Mouse (Mus musculus) bone marrow, adult 2 months (tissue): ENCODE results near the gene Kif5c. TPM values are rescaled to one million over a fixed set of nuclear protein-coding genes. Genes with fewer than 3 reads are reported as not detected.

Source experiments
- H3K27ac ChIP-seq: fragments of 200-500 bp; 2 replicates; pipeline ENCODE4 v1.5.1; 2012; ENCODE audit warnings: low read depth, mild to moderate bottlenecking, control low read depth, inconsistent platforms, low read length; ENCODE audit not compliant: control insufficient read depth, poor library complexity, insufficient read depth
- H3K4me1 ChIP-seq: fragments of 200-500 bp; 2 replicates; pipeline ENCODE4 v1.6.1; 2011; ENCODE audit warnings: low read length; ENCODE audit not compliant: control insufficient read depth, insufficient read depth
- H3K4me3 ChIP-seq: fragments of 200-500 bp; replicated peaks from 2 replicates; pipeline ENCODE3; 2011; ENCODE audit warnings: mild to moderate bottlenecking, low read depth, low read length, control low read depth; ENCODE audit not compliant: control insufficient read depth
- CTCF ChIP-seq: fragments of 200-500 bp; IDR thresholded peaks from 2 replicates; pipeline ENCODE4 v1.5.1; 2011; ENCODE audit warnings: low read length, control low read depth; ENCODE audit not compliant: control insufficient read depth, insufficient read depth
- POLR2A ChIP-seq: fragments of 200-500 bp; IDR thresholded peaks from 2 replicates; pipeline ENCODE4 v1.6.1; 2011; ENCODE audit warnings: low read depth, mild to moderate bottlenecking, control low read depth, low read length, borderline replicate concordance; ENCODE audit not compliant: control insufficient read depth
- WGBS: fragments of 180-500 bp; shearing (Covaris S2); methylation state at CpG from one replicate; pipeline ENCODE4 v1.1.7; 2018; 5-methylcytosine and 5-hydroxymethylcytosine counted together
- polyA plus RNA-seq: library from polyadenylated mRNA; stranded (reverse); fragments of >200 nt; gene quantifications from 2 replicates; pipeline ENCODE4 v1.2.4, GENCODE M21; 2011; ENCODE audit warnings: low replicate concordance; ENCODE audit not compliant: missing spikeins, insufficient read depth, insufficient read length

The Kif5c gene
- polyA plus RNA-seq, 1 experiment, result 0.50 TPM

DNA sequence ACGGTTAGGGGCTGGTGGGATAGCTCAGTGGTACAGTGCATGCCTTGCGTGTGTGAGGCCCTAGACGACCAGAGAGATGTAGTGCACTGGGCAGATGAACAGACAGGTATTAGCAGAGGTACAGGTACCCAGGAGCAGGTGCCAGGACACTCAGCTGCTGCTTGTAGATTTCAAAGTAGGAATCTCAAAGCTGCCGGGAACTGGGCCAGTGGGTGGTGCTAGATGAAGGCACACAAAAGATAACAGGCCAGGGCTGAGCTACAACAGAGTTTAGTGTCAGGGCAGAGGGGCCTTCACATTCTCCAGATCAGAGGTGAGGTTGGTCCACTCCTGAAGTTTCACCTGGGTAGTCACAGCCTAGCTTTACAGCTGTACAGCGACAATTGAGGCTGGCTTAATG is 72.3 kb downstream of the Kif5c start:
- H3K4me1 ChIP-seq, result no peaks in the 10 kb centered on the region
- H3K4me3 ChIP-seq, result no peak overlapping the region
- TF ChIP-seq CTCF (no peak), POLR2A (no peak)
- WGBS, result 72% methylated on average over 5 of the region's 5 CpGs
- H3K27ac ChIP-seq, result no peak overlapping the region

DNA sequence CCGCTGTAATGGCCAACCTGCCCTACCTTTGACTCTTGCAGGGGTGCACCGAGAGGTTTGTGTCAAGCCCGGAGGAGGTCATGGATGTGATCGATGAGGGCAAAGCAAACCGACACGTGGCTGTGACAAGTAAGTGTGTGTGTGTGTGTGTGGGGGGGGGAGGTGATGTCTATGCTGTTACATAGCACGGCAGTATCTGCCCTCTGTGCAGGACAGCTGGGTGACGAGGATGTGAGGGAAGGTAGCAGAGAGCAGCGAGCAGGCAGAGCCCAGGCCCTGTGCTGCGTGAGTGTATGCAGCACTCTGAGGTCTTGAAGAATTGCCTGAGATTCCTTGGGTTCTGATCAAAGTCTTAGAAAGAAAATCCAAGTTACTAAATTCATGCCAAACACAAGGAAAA is 75.6 kb downstream of the Kif5c start:
- no peak for TF ChIP-seq CTCF
- no peak overlapping the region for H3K27ac ChIP-seq
- 81% methylated on average over 10 of the region's 10 CpGs for WGBS
- no peak overlapping the region for H3K4me3 ChIP-seq
- H3K4me1 ChIP-seq, result no peaks in the 10 kb centered on the region

DNA sequence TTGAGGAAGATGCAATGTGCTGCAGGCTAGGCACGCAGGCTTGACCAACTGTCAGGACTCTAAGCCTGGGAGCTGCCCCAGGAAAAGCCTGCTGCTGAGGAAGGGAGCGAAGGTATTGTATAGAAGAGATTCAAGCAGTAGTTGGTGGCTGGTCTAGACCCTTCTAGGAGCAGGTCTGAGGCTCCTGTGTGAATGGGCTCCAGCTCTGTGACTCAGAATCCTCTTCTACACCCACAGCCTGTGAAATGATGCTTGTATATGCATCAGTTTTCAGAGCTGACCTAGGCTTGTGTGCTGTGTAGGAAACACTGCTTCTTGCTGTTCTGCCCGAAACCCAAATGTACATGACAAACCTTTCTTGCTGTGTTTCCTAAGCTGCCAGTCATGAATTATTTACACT is 76.4 kb downstream of the Kif5c start:
- Histone ChIP-seq H3K27ac (no peak overlapping the region), H3K4me1 (no peaks in the 10 kb centered on the region), H3K4me3 (no peak overlapping the region)
- TF ChIP-seq POLR2A (no peak), CTCF (no peak)
- WGBS, result 78% methylated on average over 3 of the region's 3 CpGs

DNA sequence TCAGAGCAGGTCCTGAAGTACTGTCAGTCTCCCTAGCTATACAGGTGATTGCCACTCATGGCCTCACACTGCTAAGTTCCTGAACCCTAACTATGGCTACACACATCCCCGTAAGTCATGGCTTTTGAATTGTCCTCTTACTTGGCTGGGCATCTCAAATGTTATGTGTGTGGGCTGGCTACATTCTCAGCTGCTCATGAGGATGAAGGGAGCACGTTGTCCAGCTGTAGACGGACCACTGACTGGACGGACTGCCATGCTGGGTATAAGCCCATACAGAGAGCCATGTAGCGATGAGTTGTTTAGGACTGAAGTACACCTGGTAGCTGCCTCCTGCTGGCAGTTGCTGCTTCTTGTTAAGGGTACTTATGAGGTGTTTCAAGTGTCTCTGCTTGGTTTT is 79.8 kb downstream of the Kif5c start:
- H3K4me1 ChIP-seq, result no peaks in the 10 kb centered on the region
- 83% methylated on average over 5 of the region's 5 CpGs for WGBS
- H3K4me3 ChIP-seq, result no peak overlapping the region
- no peak overlapping the region for H3K27ac ChIP-seq
- TF ChIP-seq POLR2A (no peak), CTCF (no peak)

DNA sequence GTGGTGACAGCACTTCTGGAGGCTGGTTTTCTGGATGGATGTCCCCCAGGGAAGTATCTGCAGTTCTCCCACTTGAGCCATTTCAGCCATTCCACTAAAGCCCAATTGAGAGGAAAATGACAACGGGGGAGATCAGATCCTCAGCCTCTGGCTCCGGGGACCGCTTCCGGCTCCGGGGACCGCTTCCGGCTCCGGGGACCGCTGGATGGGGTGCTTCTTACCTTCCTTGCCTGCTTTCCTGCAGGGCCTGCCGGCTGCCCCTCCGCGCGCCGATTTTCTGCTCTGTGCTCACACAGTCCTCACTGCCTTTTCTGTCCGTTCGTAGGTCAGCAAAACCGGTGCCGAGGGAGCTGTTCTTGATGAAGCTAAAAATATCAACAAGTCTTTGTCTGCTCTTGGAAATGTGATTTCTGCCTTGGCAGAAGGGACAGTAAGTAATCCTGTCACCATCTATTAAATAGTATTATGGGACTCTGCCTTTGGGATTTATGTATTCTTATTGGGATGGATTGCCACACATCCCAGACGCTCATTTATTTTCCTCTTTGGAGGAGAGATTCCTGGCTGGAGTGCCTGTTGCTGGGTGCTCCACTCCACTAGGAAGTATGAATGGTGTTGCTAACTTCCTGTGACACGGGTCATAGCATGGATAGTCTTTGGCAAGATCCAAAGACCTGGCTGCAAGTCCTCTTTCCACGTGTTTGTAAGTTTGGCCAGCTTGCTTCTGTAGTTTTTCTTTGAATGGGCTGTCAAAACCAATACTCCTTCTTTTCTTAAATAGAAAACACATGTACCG is 81.3 kb downstream of the Kif5c start:
- H3K4me1 ChIP-seq, result no peaks in the 10 kb centered on the region
- no peak overlapping the region for H3K27ac ChIP-seq
- WGBS, result 89% methylated on average over 22 of the region's 22 CpGs
- no peak overlapping the region for H3K4me3 ChIP-seq
- TF ChIP-seq POLR2A (no peak), CTCF (no peak)

DNA sequence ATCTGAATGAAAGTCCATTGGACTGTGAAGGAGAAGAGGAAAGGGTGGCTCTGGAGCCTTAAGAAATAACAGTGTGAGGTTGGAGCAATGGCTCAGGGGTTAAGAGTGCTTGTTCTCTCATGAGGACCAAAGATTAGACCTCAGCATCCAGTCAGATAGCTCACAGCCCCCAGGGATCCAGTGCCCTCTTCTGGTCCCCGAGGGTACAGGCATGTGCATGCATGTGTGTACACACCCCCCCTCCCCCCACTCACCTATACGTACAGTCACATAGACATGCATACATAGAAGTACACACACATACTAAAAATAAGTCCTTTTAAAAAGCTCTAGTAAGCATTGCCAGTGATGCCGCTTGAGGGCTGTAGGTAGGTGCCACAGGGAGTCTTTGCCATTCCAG is 91.1 kb downstream of the Kif5c start:
- Histone ChIP-seq H3K4me1 (peaks cover 1% of the 10 kb centered on the region), H3K4me3 (no peak overlapping the region), H3K27ac (no peak overlapping the region)
- 67% methylated on average over 3 of the region's 3 CpGs for WGBS
- TF ChIP-seq CTCF (peak; percentile 30; the same call in 1 of the 2 replicates), POLR2A (no peak)

DNA sequence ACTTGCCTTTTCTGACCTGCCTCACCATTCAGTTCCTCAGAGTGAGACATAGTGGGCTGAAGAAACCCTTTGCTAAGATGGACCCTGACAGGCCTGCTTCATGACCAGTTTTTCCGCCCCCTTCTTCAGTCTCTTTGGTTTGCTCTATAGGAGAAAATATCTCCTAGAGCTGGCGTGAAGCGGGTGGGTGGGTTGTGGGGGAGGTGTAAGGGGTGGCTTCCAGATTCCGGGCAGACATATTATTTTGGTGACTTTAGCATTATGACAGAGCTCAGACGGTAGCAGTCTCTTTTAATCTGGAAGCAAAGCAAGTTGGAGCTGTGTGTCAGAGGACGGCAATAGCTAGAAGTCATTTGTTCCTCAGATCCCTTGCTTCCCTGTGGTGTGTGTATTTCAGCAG is 92.6 kb downstream of the Kif5c start:
- H3K4me3 ChIP-seq, result no peak overlapping the region
- TF ChIP-seq CTCF, result no peak
- TF ChIP-seq POLR2A, result no peak
- 81% methylated on average over 6 of the region's 6 CpGs for WGBS
- no peak overlapping the region for H3K27ac ChIP-seq
- H3K4me1 ChIP-seq, result peaks cover 4% of the 10 kb centered on the region

DNA sequence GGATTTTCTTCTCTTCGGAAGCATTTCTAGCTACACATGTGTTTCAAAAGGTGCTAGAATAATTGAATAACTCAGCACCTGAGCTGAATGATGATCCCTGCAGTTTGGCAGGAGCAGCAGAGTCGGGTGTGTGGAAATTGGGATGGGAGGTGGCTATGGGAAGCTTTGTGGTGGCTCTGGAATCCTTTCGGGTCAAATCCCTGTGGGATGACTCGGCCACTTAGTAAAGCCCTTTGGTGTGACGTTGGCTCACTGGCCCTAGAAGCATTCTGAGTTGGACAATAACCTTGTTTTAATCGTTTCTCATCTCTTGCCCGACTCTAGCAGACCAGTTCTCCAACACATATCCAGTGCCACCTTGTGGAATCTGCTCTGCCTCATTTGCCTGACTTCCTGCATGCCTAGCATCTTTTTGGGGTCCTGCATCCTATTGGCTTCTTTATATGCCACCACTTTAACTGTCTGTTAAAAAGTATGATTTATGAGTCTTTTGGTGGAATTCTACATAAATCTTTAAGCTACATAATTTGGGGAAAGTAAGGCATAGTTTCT is 93.3 kb downstream of the Kif5c start:
- Histone ChIP-seq H3K27ac (no peak overlapping the region), H3K4me3 (no peak overlapping the region), H3K4me1 (peaks cover 5% of the 10 kb centered on the region)
- TF ChIP-seq CTCF, result no peak
- no peak for TF ChIP-seq POLR2A
- WGBS, result 80% methylated on average over 7 of the region's 7 CpGs

DNA sequence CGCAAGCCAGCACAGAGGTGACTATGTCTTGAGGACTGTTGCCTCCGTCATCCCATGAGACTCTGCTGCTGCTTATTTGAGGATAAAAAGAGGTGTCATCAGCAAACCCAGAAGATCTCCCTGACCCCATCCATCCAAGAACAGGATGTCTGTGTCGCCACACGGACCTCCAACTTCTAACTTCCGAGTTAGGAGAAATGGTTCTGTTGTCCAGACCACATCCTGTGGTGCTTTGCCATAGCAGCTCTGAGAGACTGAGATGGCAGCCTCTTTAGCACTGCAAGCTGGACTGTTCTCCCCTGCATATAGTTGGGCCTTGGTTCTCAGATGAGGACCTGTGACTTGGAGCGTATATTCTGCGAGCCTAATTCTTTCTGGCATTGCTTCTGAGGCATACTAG is 97.4 kb downstream of the Kif5c start:
- 44% methylated on average over 7 of the region's 7 CpGs for WGBS
- TF ChIP-seq CTCF (no peak), POLR2A (no peak)
- no peak overlapping the region for H3K27ac ChIP-seq
- H3K4me3 ChIP-seq, result no peak overlapping the region
- peaks cover 5% of the 10 kb centered on the region for H3K4me1 ChIP-seq
